Mouse (Mus musculus): ENCODE measurements at regions not wholly inside any gene's neighbourhood (a gene's known extent, or its start where the extent isn't known, plus 50 kb on each side); places are given as distances from the start of the nearest gene placed in this dataset.

- no peak for DNase-seq
Measured at GRCm38 (mm10) chr15:65646470-65646869, 631.8 kb upstream of the Gm21961 start.

DNA sequence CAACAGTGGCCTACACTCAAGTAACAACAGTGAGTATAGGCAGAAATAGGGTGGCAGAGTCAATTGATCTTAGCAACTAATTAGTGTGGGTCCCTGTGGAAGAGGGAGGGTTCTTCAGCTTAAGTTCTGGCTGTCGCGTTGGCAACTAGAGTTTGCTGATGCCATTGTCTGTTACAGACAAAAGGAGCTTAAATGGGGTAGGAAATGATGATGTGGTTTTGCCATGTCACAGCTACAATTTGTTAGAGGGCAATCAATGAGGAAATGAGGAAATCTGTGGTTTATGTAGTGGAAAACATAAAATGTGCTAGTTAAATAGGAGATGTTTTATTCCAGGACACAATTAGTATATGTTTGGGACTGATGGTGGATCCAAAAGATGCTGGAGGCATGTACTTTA lies 624.8 kb upstream of the Gm21961 start:
- no peak for DNase-seq

- DNase-seq = peak; percentile 6
Measured at GRCm38 (mm10) chr15:65637520-65638184, 622.9 kb upstream of the Gm21961 start.

DNA sequence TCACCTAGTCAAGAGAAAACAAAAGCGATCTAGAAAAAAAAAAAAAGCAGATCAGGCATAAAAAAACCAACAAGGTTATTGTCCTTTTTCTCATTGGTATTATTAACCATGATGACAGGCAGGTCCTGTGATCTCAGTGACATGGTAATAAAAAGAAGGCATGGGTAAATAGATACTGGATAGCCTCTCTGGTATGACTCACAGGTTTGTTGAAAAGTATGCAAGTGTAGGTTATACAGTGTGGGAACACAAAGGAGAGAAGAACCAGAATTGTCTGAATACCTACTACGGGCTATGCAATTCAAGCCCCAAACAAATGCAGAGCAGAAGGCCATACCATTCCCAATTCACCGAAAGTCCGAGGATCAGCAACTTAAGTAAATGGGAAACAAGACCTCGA lies 617.7 kb upstream of the Gm21961 start:
- no peak for DNase-seq

- DNase-seq = no peak
Measured at GRCm38 (mm10) chr15:65630476-65630875, 615.8 kb upstream of the Gm21961 start.

GRCm38 (mm10) chr15:65592718-65593477 lies 578.2 kb upstream of the Gm21961 start:
- DNase-seq = no peak

GRCm38 (mm10) chr15:65585566-65585965 lies 570.9 kb upstream of the Gm21961 start:
- DNase-seq = no peak

DNA sequence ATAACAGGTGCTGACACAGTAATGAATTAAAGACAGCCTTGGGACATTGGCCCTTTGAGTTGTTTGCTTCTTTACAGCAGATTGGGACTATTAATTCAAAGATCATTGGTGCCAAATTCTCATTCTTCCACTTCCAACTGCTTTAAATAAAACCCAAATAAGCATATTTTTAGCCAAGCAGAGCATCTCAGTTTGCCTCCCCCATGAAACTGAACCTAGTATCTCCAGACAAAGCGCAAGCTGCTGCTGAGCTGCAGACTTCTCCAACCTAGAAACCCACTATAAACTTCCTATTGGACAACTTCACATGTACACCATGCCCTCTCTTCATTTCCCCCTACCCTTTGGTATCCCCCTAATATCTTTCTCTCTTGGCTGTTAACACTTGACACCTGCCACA lies 564.6 kb upstream of the Gm21961 start:
- no peak for DNase-seq

- no peak for DNase-seq
Measured at GRCm38 (mm10) chr15:65567931-65568330, 553.2 kb upstream of the Gm21961 start.

- DNase-seq = no peak
Measured at GRCm38 (mm10) chr15:65557846-65558835, 543.4 kb upstream of the Gm21961 start.

- DNase-seq = no peak
Measured at GRCm38 (mm10) chr15:65549046-65549445, 534.3 kb upstream of the Gm21961 start.

GRCm38 (mm10) chr15:65535606-65536005 lies 520.9 kb upstream of the Gm21961 start:
- no peak for DNase-seq

DNA sequence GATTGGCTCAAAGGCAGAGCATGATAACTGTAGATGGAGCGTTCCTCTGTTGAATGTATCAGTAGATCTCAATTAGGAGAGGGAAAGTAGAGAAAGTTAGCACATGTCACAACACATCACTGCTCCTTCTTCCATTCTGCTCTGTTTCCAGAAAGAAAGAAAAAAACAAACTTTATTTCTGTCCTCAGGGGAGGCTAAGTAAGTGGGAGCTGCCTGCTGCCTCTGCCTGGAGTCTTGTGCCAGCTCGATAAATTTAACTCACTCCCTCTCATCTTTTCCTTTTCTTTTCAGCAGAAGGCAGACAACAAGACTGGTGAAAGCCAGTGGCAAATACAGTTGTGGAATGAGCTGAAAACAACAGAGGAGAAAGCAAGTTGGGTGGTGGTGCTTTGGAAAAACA lies 517.5 kb upstream of the Gm21961 start:
- no peak for DNase-seq

DNA sequence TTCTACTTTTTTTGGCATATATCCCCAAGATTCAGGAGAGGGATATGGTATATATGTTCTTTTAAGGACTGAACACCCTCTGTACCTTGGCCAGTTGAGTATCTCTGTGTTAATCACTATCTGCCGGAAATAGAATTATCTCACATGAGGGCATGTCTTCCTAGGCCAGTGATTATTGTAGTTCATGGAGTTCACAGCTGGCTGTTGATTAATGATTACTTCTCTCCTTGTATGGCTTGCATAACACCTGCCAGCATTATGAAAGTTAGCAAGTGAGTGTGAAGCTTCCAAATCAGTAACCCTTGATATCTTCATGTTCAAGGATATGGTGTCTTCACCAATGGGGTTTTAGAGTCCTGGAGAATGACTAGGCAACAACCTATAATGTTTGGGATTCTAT lies 488.0 kb upstream of the Gm21961 start:
- DNase-seq = no peak

DNA sequence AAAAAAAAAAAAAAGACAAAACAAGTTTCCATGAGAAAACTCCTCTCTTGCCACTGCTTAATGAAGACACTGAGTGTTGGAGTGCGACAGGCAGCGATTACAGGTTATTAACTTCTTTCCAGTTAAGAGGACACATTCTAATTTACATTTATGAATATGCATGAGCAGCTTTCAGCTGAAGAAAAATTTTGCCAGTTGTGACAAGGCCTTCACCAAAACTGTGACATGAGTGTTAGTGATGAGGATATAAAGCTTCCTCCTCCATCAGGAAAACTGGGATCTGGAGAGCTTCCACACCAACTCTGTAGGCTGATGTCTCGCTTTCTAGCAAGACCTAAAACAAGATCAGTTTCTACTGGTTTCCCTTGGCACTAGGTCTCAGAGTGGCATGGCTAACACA lies 464.2 kb upstream of the Gm21961 start:
- no peak for DNase-seq

GRCm38 (mm10) chr15:65455203-65455816 lies 440.6 kb upstream of the Gm21961 start:
- no peak for DNase-seq

- peak; percentile 38 for DNase-seq
Measured at GRCm38 (mm10) chr15:65452258-65453028, 437.7 kb upstream of the Gm21961 start.

- DNase-seq = no peak
Measured at GRCm38 (mm10) chr15:65419736-65420135, 405.0 kb upstream of the Gm21961 start.

Measured in gastrocnemius, postnatal 10 days (tissue).